Mouse (Mus musculus) embryonic facial prominence, embryonic 14.5 days (tissue): Measurements from ENCODE around the gene Brd2. TPM values are rescaled to one million over a fixed set of nuclear protein-coding genes. Genes with fewer than 3 reads are reported as not detected.

Experiments used
- ATAC-seq: fragments of 200-750 bp; cut with Nextera tagmentation; 2 replicates; pipeline ENCODE4 v1.8.0; 2017; ENCODE audit warnings: low read depth, moderate number of reproducible peaks, moderate TSS enrichment
- DNase-seq: peaks from one replicate; pipeline ENCODE4 v3.0.0-alpha.2; 2015; ENCODE audit warnings: low spot score
- H3K27ac ChIP-seq: fragments of 300-500 bp; sonication (generic); replicated peaks from 2 replicates; pipeline ENCODE4 v1.5.1; 2014; ENCODE audit warnings: low read depth, mild to moderate bottlenecking, low read length, moderate library complexity
- H3K27me3 ChIP-seq: fragments of 300-500 bp; sonication (generic); replicated peaks from 2 replicates; pipeline ENCODE4 v1.6.1; 2014; ENCODE audit warnings: low read length; ENCODE audit not compliant: control insufficient read depth, insufficient read depth
- H3K36me3 ChIP-seq: fragments of 300-500 bp; sonication (generic); 2 replicates; pipeline ENCODE4 v1.6.1; 2014; ENCODE audit warnings: low read length, mixed read lengths; ENCODE audit not compliant: control insufficient read depth, insufficient read depth
- H3K4me1 ChIP-seq: fragments of 300-500 bp; sonication (generic); 2 replicates; pipeline ENCODE4 v1.6.1; 2014; ENCODE audit warnings: antibody characterized with exemption, low read length; ENCODE audit not compliant: control insufficient read depth, insufficient read depth
- H3K4me2 ChIP-seq: fragments of 300-500 bp; sonication (generic); 2 replicates; pipeline ENCODE4 v1.6.1; 2014; ENCODE audit warnings: low read depth, mild to moderate bottlenecking, low read length, moderate library complexity, mixed read lengths
- H3K4me3 ChIP-seq: fragments of 300-500 bp; sonication (generic); 2 replicates; pipeline ENCODE4 v1.5.1; 2014; ENCODE audit warnings: low read depth, mild to moderate bottlenecking, low read length
- H3K9ac ChIP-seq: fragments of 300-500 bp; sonication (generic); 2 replicates; pipeline ENCODE4 v1.6.1; 2014; ENCODE audit warnings: low read depth, mild to moderate bottlenecking, low read length, moderate library complexity, mixed read lengths
- H3K9me3 ChIP-seq: fragments of 300-500 bp; sonication (generic); 2 replicates; pipeline ENCODE4 v1.6.1; 2016; ENCODE audit warnings: low read length; ENCODE audit not compliant: control insufficient read depth
- WGBS: fragments of 180-500 bp; shearing (Covaris S2); extraction: QIAGEN DNeasy Blood & Tissue Kit; methylation state at CpG from one replicate; pipeline ENCODE4 v1.1.7; 2014; 5-methylcytosine and 5-hydroxymethylcytosine counted together
- polyA plus RNA-seq: library from polyadenylated mRNA; unstranded; fragments of >200 nt; fragmentation: Nextera tagmentation; extraction: Ambion mirVana; gene quantifications from 2 replicates; pipeline ENCODE4 v1.2.1, GENCODE M21; 2014

Brd2 gene
- polyA plus RNA-seq, 1 experiment from 2014 or later = 103 TPM

DNA sequence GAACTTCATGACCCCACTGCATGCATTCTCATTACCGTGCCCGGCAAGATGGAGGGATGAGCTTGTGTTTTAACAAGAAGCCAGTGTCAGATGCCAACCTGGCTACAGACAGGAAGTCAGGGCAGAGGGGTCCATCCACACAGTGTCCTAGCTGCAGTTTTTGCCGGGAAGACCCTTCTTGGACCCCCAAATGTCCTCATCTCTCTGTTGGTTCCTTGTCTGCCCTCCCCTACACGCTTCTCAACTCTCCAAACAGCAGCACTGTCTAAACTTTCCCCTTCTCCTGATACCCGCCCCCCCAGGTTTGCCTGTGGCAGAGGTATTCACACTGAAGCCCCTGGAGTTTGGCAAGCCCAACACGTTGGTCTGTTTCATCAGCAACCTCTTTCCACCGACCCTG lies 15.2 kb upstream of the Brd2 start:
- no peak overlapping the region for H3K4me3 ChIP-seq
- ATAC-seq = no peak
- H3K9ac ChIP-seq = no peak overlapping the region
- peaks cover 27% of the 10 kb centered on the region for H3K27me3 ChIP-seq
- H3K4me1 ChIP-seq = peaks cover 11% of the 10 kb centered on the region
- no peak overlapping the region for H3K4me2 ChIP-seq
- H3K9me3 ChIP-seq = no peaks in the 10 kb centered on the region
- DNase-seq = no peak
- 72% methylated on average over 7 of the region's 7 CpGs for WGBS
- H3K36me3 ChIP-seq = no peaks in the 10 kb centered on the region
- H3K27ac ChIP-seq = no peak overlapping the region

DNA sequence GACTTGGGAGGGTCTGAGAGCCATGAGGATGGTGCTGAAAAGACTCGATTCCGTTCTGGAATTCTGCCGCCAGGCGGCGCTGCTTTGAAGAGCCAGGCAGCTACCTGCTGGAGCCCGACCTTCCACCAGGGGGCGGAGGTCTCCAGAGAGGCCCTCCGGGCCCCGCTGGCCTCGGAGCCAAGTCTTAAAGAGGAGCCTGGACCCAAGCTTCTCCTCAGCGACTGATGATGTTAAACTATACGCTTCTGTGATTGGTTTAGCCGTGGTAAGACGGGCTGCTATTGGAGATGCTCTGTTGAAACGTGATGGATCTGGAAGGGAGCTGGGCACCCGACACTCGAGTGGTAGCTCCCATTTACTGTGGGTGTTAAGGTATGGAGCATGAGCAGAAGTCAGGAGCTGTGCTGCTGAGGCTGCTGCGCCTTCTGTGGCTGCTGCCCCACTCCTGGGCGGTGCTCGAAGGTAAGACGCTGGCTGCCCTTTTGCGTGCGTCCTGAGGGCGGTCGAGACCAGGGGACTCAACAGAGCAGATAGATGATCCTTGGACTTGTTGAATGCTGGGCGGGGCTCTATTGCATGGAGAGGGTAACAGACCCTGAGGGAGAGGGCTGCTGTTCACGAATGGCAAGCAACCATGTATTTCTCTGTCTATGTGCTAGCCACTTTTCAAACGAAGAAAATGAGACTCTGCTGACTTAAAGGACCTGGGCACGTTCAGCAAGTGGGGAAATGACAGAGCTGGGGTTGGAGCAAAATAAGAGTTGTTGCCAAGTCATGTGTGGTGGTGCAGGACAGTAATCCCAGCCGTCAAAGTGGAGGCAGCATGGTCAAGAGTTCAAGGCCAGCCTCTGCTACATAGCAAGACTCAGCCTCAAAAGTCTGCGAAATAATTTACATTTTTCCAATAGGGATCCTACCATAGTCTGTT lies 13.1 kb upstream of the Brd2 start:
- Histone ChIP-seq H3K27ac (no peak overlapping the region), H3K36me3 (no peaks in the 10 kb centered on the region), H3K9ac (peak overlapping the region; percentile 19; the same call in 1 of the 2 replicates), H3K9me3 (no peaks in the 10 kb centered on the region), H3K4me2 (peak overlapping the region; percentile 60), H3K27me3 (peaks cover 21% of the 10 kb centered on the region), H3K4me3 (peak overlapping the region; percentile 36), H3K4me1 (peaks cover 11% of the 10 kb centered on the region)
- DNase-seq (peak; percentile 98), ATAC-seq (peak; percentile 99)
- 7% methylated on average over 24 of the region's 31 CpGs for WGBS

DNA sequence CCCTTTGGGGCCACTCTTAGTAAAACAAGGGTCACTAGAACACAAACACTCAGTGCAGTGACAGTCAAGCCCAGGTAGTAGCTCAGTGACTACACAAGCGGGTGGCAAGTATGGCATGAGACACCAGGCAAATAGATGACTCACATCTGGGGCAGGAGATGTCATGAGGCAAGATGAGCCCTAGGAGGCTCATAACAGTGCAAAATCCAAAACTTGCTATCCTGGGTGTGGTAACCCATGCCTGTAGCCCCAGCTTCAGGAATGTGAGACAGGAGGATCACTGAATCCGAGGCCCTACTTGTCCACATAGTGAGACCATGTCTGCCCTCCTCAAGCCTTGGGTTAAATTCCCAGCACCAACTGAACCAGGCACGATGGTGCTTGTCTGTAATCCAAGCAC lies 12.0 kb upstream of the Brd2 start:
- Histone ChIP-seq H3K4me1 (peaks cover 3% of the 10 kb centered on the region; the same call in 1 of the 2 replicates), H3K4me2 (no peak overlapping the region), H3K9ac (no peak overlapping the region), H3K9me3 (no peaks in the 10 kb centered on the region), H3K27me3 (peaks cover 12% of the 10 kb centered on the region; the same call in 1 of the 2 replicates), H3K4me3 (no peak overlapping the region), H3K36me3 (no peaks in the 10 kb centered on the region), H3K27ac (no peak overlapping the region)
- ATAC-seq (no peak), DNase-seq (no peak)
- WGBS = 83% methylated on average over 3 of the region's 3 CpGs

DNA sequence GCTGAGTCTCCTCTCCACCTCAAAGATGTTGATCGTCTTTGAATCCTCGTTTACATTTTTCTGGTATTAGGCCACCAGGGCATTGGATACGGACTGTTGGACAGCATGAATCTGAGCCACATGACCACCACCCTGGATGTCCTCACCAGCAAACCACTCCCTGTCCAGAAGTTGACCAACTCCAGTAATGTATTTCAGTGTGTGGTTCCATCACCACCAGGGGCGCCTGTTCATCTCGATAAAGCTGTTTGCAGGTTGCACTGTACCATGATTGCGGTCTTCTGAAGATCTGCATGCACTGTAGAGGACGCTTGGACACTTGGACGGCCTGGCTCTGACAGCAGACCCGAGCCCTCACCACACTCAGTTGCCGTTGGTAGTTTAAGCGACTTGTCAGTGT lies 10.9 kb upstream of the Brd2 start:
- Histone ChIP-seq H3K27me3 (peaks cover 1% of the 10 kb centered on the region; the same call in 1 of the 2 replicates), H3K4me1 (peaks cover 9% of the 10 kb centered on the region; the same call in 1 of the 2 replicates), H3K4me2 (no peak overlapping the region), H3K27ac (no peak overlapping the region), H3K4me3 (no peak overlapping the region), H3K36me3 (no peaks in the 10 kb centered on the region), H3K9ac (no peak overlapping the region), H3K9me3 (no peaks in the 10 kb centered on the region)
- no peak for DNase-seq
- no peak for ATAC-seq
- 87% methylated on average over 11 of the region's 11 CpGs for WGBS

DNA sequence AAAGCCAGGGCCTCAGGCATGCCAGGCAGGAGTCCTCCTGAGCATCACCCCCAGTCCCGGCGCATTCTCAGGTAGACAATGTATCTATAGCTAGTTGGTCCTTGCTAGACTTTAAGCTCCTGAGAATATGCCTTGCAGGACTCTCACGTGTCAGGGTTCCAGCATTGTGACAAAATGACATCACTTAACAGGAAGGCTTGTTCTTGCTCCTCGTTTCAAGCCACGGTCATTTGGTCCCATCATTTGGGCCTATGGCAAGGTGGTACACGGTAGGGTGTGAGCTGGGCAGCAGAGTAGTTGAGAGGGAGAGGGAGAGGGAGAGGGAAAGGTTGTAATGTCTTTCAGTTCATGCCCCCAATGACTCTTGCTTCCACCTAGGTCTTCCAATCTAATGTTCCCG lies 9.5 kb upstream of the Brd2 start:
- Histone ChIP-seq H3K4me2 (no peak overlapping the region), H3K36me3 (no peaks in the 10 kb centered on the region), H3K27ac (no peak overlapping the region), H3K4me3 (no peak overlapping the region), H3K27me3 (no peaks in the 10 kb centered on the region), H3K9ac (no peak overlapping the region), H3K4me1 (peaks cover 20% of the 10 kb centered on the region; the same call in 1 of the 2 replicates), H3K9me3 (no peaks in the 10 kb centered on the region)
- ATAC-seq (no peak), DNase-seq (no peak)
- 70% methylated on average over 7 of the region's 7 CpGs for WGBS

DNA sequence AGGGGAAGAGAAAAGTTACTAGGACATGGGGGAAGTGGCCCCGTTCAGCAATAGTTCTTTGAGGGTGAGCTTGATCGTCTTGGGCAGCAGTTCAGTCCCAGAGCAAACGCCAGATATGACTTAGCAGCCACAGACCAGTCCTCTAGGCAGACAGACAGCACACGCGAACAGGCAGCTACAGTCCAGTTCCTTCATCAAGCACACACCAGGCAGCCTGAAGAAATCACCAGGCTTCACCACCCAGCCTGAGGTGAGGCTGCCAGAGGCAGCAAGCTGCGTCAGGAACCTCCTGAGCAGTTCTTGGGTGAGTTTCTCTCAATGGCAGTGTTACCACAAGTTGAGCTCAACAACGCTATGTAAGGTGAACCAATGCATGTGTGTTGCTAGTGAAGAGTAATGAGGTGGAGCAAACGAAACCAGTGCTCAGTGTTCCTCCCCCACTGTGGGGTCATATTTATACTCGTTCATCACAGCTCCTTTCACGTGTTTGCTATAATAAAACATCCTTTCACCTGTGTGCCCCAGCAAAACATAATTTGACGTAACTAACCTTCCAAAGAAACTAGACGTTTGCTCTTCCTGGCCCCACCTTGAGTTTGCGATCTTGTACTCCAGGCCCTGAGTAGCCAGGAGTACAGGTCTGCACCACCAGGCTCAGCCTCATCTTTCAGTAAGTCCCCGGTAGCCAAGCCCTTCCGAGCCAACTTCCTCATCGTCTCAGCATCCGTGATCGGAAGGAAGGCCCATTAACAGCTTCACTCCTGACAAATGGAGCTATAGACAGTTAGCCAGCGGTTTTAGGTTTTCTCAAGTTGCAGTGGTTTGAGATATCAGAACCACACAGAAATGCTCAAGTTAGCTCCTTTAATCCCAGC lies 7.9 kb upstream of the Brd2 start:
- H3K4me2 ChIP-seq = no peak overlapping the region
- DNase-seq (no peak), ATAC-seq (no peak)
- H3K27me3 ChIP-seq = no peaks in the 10 kb centered on the region
- no peak overlapping the region for H3K9ac ChIP-seq
- peaks cover 24% of the 10 kb centered on the region; the same call in 1 of the 2 replicates for H3K4me1 ChIP-seq
- no peak overlapping the region for H3K27ac ChIP-seq
- H3K9me3 ChIP-seq = no peaks in the 10 kb centered on the region
- WGBS = 73% methylated on average over 19 of the region's 19 CpGs
- H3K4me3 ChIP-seq = no peak overlapping the region
- 0 out of 2 replicates have a peak, but pooled peaks cover 6% of the 10 kb centered on the region for H3K36me3 ChIP-seq

DNA sequence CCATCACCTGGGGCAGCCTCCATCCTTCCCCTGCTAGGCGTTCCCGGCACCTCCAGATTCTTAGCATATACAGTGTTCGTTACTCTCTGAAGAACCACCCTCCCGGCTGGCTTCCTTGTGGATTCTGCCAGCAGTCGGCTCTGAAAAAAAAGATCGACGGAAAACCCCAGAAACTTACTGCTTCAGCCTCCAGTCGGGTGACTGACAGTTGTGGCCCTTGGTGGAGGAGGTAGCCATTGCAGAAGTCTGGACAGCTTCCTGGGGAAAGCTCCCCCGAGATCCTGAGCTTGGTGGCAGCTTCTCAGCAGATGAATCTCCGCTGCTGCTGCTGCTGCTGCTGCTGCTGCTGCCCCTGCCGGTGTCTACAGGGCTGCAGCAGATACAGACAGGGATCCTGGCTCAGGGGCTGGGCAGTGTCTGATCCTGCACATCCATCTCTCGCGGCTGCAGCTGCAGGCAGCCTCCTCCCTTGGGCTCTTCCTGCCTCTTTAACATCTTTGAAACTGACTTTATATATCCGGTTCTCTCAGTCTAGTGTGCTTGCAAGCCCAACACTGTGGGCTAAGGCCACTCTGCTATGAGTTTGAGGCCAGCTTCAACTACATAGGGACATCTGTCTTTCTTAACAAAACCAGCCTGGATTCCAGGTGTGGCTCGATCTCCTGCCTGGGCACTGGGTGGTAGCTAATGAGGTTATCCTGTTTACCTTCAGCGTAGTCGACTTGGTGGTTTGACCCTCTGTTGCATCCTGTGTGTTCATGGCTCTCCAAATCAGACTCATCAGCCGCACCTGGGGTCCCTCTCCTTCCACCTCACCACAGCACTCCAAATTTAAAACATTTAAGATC lies 6.7 kb upstream of the Brd2 start:
- Histone ChIP-seq H3K27ac (no peak overlapping the region), H3K4me3 (peak overlapping the region; percentile 13; the same call in 1 of the 2 replicates), H3K4me2 (peak overlapping the region; percentile 31), H3K36me3 (0 out of 2 replicates have a peak, but pooled peaks cover 6% of the 10 kb centered on the region), H3K9ac (peak overlapping the region; percentile 34; the same call in 1 of the 2 replicates), H3K27me3 (no peaks in the 10 kb centered on the region), H3K9me3 (no peaks in the 10 kb centered on the region), H3K4me1 (peaks cover 30% of the 10 kb centered on the region)
- DNase-seq (peak; percentile 34), ATAC-seq (0 out of 2 replicates have a peak, but pooled peaks have one; percentile 2)
- 22% methylated on average over 18 of the region's 18 CpGs for WGBS
